Mouse (Mus musculus) urinary bladder, postnatal 10 days (tissue): ENCODE data around the gene Ncbp3.

Experiments
- DNase-seq: peaks from one replicate; pipeline ENCODE4 v3.0.0; 2022; ENCODE audit warnings: low spot score

The Ncbp3 gene

DNA sequence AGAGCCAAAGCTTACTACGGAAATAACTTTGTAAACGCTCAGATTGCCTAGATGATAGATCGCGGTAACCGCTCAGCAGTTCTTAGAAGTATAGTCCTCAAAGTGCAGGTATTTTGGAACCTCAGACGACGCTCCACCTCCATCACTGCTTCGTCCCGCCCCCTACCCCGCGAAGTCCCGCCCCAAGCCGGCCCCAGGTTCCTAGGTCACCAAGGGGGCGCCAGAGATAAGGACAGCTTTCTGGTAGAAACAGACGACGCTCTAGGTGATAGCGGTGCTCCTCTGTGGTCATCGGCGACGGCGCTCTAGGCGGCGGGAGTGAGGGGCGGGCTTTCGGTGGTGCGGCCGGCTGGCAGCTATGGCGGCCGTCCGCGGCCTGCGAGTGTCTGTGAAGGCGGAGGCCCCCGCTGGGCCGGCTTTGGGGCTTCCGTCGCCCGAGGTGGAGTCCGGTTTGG, at the start of gene Ncbp3:
Gene Ncbp3 (plus strand): TSS at position 242 of the 455 bp plus-strand sequence.
- peak; percentile 78 for DNase-seq

DNA sequence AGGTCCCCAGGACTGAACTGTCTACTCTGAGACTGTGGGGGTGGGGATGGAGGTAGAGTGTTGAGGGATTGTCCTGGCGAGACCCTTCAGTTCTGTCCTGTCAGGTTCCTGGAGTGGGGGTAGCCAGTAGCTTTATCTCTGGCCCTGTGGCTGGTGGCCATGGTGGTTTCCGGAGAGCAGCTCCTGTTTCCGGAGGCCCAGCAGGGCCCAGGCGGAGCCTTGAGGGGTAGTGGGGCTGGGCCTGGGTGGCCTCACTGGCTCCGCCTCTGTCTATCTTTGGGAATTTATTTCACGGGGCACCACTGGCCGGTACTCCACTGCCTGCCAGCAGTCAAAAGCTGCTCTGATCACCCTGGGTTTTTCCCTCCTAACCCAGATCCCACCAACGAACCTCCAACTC, 48.8 kb upstream of the Ncbp3 start, which contains the start of gene P2rx1:
Gene P2rx1 (plus strand): TSS at position 333 of the 400 bp plus-strand sequence.
- no peak for DNase-seq

DNA sequence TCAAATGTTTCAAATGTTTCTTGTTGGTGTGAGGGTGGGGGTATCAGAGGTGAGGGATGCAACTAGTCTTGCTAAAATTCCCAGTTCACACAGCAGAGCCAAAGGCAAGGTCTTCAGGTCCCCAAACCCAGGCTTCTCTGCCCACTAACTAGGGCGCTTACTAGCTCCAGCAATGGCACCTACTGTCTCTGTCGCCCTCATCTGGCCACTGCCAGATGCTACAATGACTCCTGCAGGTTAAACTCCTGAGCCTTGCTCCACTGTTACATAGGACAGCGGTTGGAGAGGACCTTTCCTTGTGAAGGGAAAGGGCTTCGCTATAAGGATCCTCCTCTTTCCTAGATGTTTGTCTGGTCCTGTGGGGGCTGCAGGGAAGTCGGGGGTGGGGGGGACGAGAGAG, 46.6 kb upstream of the Ncbp3 start:
- DNase-seq, result no peak

DNA sequence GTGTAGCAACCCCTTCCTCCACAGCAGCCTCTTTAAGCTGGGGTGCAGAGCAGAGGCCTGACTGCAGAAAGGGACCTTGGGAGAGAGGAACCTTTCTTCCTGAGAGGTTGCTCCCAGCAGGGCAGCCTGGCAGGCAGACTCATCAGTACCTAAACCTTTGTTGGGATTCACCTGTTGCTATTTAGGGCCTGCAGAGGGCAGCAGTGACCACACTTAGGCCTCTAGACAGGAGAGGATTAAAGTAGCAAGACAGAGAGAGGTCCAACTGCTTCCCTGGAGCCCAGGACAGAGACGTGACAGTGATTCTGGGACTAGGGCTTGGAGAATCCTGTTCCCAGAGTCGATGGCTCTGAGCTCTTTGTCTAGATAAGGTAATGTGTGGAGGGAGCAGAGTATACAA, 41.2 kb upstream of the Ncbp3 start:
- no peak for DNase-seq

DNA sequence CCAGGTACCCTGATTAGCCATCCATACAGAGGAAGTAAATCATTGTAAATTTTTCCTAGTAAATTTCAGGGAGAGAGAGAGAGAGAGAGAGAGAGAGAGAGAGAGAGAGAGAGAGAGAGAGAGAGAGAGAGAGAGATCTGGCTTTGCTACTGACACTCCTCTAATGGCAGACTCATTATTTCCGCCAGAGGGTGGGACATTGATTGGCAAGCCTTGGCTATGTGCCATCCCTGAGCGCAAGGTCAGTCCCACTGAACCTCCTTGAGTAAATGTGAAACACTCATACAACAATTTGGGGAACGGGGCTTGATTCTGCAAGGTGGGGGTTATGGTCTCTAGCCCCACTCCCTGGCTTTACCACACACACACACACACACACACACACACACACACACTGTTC, 40.5 kb upstream of the Ncbp3 start:
- DNase-seq, result no peak

DNA sequence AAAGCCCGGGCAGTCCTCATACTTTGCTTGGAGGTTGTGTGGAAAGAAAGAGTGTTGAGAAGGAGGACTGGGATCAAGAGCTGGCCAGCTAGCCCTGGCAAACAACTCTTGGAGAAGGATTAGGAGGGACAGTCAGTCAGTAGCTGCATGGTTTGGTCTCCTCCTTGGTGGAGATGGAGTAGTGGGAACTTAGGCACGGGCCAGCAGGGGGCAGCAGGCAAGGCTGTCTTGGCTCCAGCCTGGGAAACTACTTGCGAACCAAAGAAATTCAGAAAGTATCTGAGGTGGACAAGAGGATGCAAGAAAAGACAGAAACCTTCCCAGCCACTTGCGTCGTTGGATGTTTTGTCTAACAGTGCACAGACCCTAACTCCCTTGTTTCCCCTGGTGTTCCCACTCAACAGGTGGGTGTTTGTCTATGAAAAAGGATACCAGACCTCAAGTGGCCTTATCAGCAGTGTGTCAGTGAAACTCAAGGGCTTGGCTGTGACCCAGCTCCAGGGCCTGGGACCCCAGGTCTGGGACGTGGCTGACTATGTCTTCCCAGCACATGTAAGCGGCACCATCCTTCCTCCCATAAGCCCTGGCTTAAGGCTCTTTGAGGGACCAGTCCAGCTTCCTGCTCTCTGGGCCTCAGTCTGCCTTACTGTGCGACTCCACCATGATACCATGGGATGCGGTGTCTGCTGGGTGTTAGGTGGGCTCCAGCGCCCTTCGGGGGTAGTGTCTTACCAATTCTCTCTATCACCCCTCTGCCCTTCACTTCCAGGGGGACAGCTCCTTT, 39.7 kb upstream of the Ncbp3 start:
- DNase-seq, result no peak

DNA sequence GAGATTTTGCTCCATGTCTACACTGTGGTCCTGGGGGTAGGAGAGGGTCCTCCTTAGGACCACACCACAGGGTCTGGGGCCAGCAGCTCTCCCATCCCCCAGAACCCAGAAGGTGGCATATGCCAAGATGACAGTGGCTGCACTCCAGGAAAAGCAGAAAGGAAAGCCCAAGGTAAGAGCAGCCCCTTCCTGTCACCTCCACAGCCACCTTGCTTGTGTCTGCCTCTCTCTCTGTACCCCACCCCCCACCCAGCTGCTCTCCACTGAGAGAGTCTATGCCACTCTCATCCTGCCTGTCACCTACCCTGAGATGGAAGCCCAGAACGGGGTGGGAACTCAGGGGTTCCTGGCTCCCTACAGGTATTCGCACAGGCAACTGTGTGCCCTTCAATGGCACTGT, 38.8 kb upstream of the Ncbp3 start:
- DNase-seq, result no peak

DNA sequence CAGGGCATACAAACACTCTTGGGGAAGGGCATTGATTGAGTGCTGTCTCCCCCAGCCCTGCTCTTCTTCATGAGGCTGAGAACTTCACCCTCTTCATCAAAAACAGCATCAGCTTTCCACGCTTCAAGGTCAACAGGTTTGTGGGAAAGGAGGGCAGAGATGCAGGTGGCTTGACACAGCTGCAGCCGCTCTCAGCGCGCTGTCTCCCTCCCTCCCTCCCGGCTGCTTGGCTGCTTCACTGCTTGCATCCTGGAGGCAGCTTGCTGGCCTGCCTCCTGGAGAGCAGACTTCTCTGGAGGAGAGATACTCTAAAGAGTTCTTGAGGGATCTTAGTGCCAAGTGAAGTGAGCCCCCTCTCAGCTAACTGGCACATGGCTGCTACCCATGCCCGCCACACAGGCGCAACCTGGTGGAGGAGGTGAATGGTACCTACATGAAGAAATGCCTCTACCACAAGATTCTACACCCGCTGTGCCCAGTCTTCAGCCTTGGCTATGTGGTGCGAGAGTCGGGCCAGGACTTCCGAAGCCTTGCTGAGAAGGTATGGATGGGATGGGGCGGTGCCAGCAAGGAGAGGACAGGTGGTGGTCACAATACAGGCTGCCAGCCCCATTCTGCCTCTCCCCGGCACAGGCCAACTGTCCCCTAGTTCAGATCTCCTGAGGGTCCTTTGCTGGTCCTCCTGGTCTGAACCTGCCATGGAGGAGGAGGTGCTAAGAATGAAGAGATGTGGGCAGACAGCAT, 37.9 kb upstream of the Ncbp3 start:
- no peak for DNase-seq

DNA sequence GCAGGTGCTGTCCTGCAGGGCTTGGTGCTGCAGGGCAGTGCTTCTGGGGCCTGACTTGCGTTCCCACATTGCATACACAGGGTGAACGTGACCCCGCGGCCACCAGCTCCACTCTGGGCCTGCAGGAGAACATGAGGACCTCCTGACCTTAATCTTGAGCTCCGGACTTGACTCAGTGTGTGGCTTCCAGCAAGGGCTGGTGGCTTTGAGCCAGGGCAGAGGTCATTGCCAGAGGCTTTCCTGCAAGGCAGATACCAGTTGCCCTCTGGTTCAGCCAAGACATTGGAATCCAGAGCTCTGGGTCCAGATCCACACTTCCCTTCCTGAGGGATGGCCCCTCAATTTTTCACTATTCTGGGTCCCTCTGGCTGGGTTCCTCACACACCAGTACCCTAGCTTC, 33.6 kb upstream of the Ncbp3 start:
- no peak for DNase-seq

DNA sequence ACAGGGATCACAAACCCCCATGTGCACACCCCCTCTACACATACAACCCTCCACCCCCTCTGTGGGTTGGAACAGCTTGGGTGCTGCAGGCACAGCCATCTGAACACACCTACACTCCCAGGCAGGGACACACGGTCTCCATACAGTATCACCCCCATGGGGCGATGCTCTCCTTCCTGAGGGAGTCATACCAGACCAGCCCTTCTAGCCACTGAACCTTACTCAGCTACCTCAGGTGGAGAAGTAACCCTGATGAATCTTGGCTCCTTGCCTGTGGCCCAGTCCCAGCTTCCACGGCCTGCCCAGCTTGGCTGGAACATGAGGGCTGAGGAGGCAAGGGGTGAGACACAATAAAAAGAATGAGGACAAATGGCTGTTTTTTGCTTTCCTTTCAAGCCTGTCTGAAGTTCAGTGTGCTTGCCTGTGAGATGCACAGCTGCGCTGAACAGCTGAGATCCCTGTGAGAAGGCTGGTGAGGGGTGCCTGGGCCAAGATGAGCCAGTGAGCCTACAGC, 32.7 kb upstream of the Ncbp3 start:
- DNase-seq, result no peak

DNA sequence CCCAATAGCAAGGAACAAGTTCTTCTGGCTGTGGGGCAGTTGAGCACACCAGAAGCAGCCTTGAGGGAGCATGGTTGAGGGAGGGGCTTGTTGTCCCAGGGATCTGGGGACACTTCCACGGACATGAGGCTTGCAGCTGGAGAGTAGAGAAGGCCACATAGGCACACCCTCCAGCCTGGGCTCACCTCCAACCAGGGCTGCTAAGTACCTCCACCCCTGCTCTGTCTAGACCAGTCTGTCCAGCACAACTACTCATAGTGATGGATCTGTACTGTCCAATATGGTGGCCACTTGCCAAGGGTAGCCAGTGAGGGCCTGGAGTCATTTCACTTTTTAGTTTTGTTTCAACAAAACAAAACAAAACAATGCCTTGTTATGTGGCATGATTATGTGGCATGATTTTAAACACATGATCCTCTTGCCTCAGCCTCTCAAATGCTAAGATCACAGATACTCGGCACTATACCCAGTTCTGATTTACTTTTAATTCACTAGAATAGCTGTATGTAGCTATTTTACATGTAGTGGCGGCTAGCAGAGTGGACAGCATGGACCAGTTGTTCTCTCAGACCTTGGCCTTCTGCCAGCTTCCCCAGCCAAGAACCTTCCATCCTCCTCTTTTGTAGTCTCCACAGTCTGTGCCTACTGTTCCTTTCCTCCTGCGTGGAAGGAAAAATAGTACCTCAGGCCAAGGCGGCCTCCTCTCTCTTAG, 32.0 kb upstream of the Ncbp3 start:
- no peak for DNase-seq

DNA sequence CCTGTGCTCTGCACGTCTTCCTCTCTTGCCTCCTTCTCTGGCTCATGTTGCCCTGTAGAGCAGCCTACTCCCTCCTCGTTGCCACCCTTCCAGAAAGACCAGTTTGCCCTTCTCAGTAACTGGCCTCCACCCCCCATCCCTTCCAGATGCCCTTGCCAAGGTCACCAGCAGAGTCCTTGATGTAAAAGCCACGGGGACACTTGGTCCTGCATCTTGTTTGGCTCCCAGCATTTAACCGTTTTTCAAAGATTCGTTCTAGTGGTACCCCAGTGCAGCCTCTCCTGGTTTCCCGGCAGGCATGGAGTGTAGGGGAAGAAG, 31.5 kb upstream of the Ncbp3 start:
- DNase-seq, result no peak

DNA sequence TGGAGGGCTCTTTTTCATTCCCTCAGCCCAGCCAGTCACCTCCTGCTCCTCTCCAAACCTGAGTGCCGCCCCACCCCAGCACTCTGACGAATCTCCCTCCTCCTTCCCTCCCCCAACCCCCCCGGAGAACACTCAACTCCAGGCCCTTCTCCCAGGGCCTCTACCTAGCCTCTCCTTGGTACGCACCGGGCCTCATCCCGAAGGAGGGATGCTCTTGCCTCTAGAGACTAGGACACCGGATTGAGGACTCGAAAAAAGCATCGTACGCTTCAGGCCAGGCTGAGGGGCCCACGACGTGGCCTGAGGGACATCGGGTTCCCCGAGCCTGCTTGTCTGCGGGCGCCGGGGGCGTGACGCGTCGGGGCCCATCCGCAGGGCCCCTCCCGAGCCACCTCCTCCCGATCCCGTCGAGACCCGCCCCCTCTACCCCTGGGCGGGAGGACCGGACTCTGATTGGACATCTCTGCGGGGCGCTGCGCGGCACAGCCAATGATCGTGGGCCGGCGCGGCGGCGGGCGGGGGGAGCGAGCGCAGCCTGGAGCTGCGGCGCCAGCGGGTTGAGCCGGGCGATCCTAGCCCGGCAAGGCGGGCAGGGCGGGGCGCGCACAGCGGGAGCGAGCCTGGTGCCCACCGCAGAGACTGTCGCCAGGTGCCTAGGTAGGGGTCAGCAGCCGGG, 29.0 kb upstream of the Ncbp3 start, which contains the start of gene Camkk1:
Gene Camkk1 (plus strand): TSS at position 538 of the 676 bp plus-strand sequence.
- DNase-seq, result peak; percentile 69

DNA sequence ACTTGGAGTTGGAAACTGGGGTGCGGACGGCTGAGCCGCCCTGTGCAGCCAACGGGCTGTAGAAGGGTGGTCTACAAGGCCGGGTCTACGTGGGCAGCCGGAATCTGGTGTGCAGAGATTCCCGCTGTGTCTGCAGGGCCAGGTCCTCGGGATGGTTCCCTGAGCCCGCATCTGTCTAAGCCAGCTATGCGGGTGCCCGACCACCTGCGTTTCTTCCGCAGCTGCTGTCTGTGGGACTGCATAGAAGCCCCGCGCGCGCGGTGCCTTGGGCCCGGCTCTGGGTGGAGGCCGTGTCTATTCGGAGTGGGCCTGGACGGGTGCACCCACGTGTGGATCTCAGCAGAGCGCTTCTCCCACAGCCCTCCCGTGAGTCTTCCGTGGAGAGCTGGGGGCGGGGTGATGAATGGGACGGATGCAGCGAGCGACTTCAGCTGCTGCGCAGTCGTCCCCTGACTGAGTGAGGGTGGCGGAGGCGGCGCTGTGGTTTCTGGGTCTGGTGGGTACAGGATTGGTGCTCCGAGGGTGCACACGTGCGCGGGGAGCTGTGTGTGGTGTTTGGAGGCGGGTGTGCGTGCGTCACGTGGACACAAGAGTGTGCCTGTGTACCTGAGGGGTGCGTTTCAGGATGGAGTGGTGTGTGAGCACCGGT, 28.3 kb upstream of the Ncbp3 start:
- no peak for DNase-seq

DNA sequence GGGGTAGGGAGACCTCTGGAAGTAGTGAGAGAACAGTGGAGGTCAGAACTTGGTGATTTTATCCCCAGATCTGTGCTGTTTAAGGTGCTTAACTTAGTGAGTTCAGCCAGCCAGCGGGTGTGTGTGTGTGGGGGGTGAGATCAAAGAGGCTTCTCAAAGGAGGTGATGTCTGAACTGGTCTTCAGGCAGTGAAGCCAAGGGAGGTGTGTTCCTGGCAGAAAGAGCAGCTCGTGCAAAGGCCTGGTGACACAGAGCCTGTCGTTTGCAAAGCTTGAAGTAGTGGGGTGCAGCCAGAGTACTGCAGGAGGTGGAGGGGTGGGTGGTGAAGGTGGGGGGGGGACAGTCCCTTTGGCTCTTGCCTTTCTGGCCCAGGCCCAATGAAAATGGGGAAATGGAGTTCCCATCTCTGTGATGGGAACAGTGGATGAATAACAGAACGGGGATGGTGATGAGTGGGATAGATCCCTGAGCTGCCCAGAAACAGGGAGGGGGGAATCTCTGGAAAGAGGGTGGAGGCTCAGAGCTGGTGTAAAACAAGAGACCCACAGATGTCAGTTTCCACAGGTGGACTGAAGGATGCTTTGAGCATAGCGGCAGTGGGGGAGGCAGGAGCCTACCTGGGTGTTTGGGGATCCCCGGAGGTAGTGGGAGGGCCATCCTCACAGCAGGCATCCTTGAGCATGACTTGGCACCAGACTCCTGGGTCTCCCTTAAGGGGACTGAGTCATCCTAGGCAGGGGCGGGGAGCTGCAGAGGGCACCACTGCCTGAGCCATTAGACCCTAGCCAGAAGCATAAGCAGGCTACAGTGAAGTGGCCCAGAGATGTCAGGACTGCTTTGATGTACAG, 26.4 kb upstream of the Ncbp3 start:
- no peak for DNase-seq

DNA sequence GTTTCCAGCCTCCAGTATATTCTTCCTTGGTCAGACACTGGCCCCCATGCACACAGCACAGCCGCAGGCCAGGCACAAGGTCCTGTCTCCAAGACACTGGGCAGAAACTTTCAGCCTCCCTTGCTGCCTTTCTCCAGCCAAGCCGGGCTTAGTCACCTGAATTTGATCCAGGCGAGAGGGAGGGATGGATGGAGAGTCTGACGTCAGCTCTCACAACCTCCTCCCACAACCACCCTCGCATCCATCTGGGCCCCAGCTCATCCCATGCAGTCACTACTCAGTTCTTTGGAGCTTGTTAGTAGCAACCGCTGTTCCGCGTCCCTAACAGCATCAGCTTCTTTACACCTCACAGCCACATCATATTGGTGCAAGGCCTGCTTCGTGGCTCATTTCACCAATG, 24.5 kb upstream of the Ncbp3 start:
- DNase-seq, result no peak

DNA sequence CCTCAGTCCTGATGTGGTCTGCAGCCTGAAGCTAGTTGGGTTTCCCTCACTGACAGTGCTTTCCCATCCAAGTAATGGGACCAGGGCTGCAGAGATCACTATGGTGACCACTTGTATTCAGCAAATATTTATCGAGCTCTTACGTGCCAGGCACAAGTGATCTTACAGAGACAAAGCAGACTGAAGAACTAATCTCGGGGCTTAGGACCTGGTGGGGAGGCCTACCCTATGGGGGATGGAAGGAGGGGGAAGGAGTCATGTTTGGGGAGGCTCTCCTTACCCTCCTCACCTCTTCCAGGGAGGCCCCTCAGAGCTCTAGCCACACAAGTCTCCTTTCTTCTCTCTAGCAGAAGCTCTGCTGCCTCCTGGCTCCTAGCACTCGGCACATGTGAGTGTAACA, 23.8 kb upstream of the Ncbp3 start:
- DNase-seq, result no peak

DNA sequence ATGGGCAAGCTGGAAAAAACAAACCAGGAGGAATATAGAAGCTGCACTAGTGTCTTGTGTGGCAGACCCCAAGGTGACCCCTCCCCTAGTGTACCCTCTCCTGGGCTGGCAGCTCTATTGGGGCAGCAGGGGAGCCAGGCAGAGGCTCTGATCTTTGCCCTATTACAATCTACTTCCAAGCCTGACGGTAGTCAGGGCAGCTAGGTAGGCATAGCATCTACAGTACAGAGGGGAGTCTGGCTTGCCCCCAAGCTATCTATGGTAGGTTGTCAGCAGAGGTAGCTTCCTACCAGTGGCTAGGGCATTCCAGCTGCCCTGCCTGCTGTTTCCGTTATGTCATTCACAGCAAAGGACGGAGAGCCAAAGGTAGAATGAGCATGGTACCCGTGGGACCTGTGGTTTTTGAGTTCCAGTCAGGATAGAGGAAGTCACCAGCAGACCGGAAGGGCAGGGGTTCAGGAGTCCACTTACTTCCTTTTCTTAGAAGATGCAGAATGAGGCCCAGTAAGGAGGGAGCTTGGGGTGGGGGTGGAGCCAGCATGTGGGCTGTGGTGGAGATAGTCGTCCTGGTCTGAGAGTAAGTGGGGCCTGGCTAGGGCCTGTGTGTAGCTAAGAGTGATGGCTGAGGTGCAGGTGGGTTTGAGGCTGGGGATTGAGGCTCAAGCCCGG, 23.2 kb upstream of the Ncbp3 start:
- no peak for DNase-seq

DNA sequence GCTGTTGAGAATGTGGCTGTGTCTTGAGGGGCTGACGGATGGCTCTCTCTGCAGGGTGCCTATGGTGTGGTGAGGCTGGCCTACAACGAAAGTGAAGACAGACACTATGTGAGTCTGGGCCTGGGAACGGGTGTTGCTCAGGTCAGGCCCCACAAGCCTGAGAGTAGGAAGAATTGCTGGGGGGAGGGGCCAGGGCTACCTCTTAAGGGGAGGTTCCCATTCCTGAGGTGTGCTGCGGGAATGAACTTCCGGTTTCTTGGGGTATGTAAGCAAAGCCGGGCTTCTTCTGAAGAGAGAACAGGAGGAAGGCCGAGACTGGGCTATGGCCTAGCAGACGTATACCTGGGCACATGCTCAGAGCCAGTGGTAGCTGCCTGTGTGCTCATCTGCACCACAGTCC, 20.6 kb upstream of the Ncbp3 start:
- DNase-seq, result no peak
